Mouse (Mus musculus) kidney, embryonic 16.5 days (tissue): ENCODE data around the gene AI413582. TPM values are rescaled to one million over a fixed set of nuclear protein-coding genes. Genes with fewer than 3 reads are reported as not detected.

Experiments
- ATAC-seq: fragments of 200-750 bp; cut with Nextera tagmentation; 2 replicates; pipeline ENCODE4 v1.8.0; 2017; ENCODE audit warnings: moderate TSS enrichment; ENCODE audit not compliant: low FRiP score, low TSS enrichment
- H3K27ac ChIP-seq: fragments of 300-500 bp; sonication (generic); 2 replicates; pipeline ENCODE4 v1.5.1; 2014; ENCODE audit warnings: low read length
- H3K27me3 ChIP-seq: fragments of 300-500 bp; sonication (generic); 2 replicates; pipeline ENCODE4 v1.6.1; 2014; ENCODE audit warnings: low read length, control low read depth, mixed read lengths; ENCODE audit not compliant: insufficient read depth
- H3K36me3 ChIP-seq: fragments of 300-500 bp; sonication (generic); 2 replicates; pipeline ENCODE4 v1.6.1; 2014; ENCODE audit warnings: low read length, control low read depth, mixed read lengths; ENCODE audit not compliant: insufficient read depth
- H3K4me1 ChIP-seq: fragments of 300-500 bp; sonication (generic); 2 replicates; pipeline ENCODE4 v1.6.1; 2014; ENCODE audit warnings: low read length, control low read depth, mixed read lengths; ENCODE audit not compliant: insufficient read depth
- H3K4me2 ChIP-seq: fragments of 300-500 bp; sonication (generic); replicated peaks from 2 replicates; pipeline ENCODE4 v1.6.1; 2014; ENCODE audit warnings: low read depth, low read length
- H3K4me3 ChIP-seq: fragments of 300-500 bp; sonication (generic); 2 replicates; pipeline ENCODE4 v1.5.1; 2014; ENCODE audit warnings: mild to moderate bottlenecking, low read length
- H3K9ac ChIP-seq: fragments of 300-500 bp; sonication (generic); replicated peaks from 2 replicates; pipeline ENCODE4 v1.6.1; 2014; ENCODE audit warnings: low read length
- H3K9me3 ChIP-seq: fragments of 300-500 bp; sonication (generic); 2 replicates; pipeline ENCODE4 v1.6.1; 2016; ENCODE audit warnings: low read length, control low read depth
- WGBS: fragments of 180-500 bp; shearing (Covaris S2); extraction: QIAGEN DNeasy Blood & Tissue Kit; methylation state at CpG from one replicate; pipeline ENCODE4 v1.1.7; 2014; 5-methylcytosine and 5-hydroxymethylcytosine counted together
- polyA plus RNA-seq: library from polyadenylated mRNA; unstranded; fragments of >200 nt; fragmentation: Nextera tagmentation; extraction: Ambion mirVana; gene quantifications from 2 replicates; pipeline ENCODE4 v1.2.1, GENCODE M21; 2015

The AI413582 gene
- polyA plus RNA-seq, 1 experiment from 2014 or later, result 23.4 TPM

- peaks cover 4% of the 10 kb centered on the region; the same call in 1 of the 2 replicates for H3K4me1 ChIP-seq
- no peaks in the 10 kb centered on the region for H3K27me3 ChIP-seq
- H3K9ac ChIP-seq, result no peak overlapping the region
- 0 out of 2 replicates have a peak, but pooled peaks cover 2% of the 10 kb centered on the region for H3K9me3 ChIP-seq
- 0 out of 2 replicates have a peak overlapping the region, but pooled peaks have one; percentile 1 for H3K4me2 ChIP-seq
- H3K27ac ChIP-seq, result no peak overlapping the region
- no peak overlapping the region for H3K4me3 ChIP-seq
- H3K36me3 ChIP-seq, result no peaks in the 10 kb centered on the region
- WGBS, result 31% methylated on average over 8 of the region's 8 CpGs
- ATAC-seq, result no peak
Observed at GRCm38 (mm10) chr17:27528030-27528429, 37.5 kb downstream of the AI413582 start.

GRCm38 (mm10) chr17:27527188-27527587, 38.4 kb downstream of the AI413582 start:
- ATAC-seq, result no peak
- Histone ChIP-seq H3K36me3 (no peaks in the 10 kb centered on the region), H3K9me3 (0 out of 2 replicates have a peak, but pooled peaks cover 2% of the 10 kb centered on the region), H3K27ac (no peak overlapping the region), H3K9ac (no peak overlapping the region), H3K27me3 (no peaks in the 10 kb centered on the region), H3K4me1 (peaks cover 4% of the 10 kb centered on the region; the same call in 1 of the 2 replicates), H3K4me2 (no peak overlapping the region), H3K4me3 (no peak overlapping the region)
- 74% methylated on average over 6 of the region's 6 CpGs for WGBS

GRCm38 (mm10) chr17:27523121-27523520, 42.4 kb downstream of the AI413582 start:
- Histone ChIP-seq H3K4me3 (no peak overlapping the region), H3K27me3 (peaks cover 34% of the 10 kb centered on the region), H3K4me1 (peaks cover 6% of the 10 kb centered on the region; the same call in 1 of the 2 replicates), H3K36me3 (no peaks in the 10 kb centered on the region), H3K9me3 (0 out of 2 replicates have a peak, but pooled peaks cover 2% of the 10 kb centered on the region), H3K27ac (no peak overlapping the region), H3K4me2 (no peak overlapping the region), H3K9ac (no peak overlapping the region)
- WGBS, result 51% methylated on average over 7 of the region's 7 CpGs
- ATAC-seq, result no peak

- 81% methylated on average over 5 of the region's 5 CpGs for WGBS
- Histone ChIP-seq H3K4me1 (peaks cover 2% of the 10 kb centered on the region; the same call in 1 of the 2 replicates), H3K9ac (no peak within 1 kb of the TSS), H3K27me3 (peaks cover 45% of the 10 kb centered on the region), H3K27ac (no peak within 1 kb of the TSS), H3K4me3 (no peak within 1 kb of the TSS), H3K36me3 (no peaks in the 10 kb centered on the region), H3K4me2 (peak within 1 kb of the TSS; percentile 15; the same call in 1 of the 2 replicates), H3K9me3 (0 out of 2 replicates have a peak, but pooled peaks cover 2% of the 10 kb centered on the region)
- no peak for ATAC-seq
Observed at GRCm38 (mm10) chr17:27521303-27521702, 44.3 kb downstream of the AI413582 start, which contains the start of gene Grm4. Gene Grm4, minus strand, starts transcription at chr17:27521403.

- Histone ChIP-seq H3K27ac (no peak overlapping the region), H3K4me1 (peaks cover 2% of the 10 kb centered on the region; the same call in 1 of the 2 replicates), H3K4me2 (peak overlapping the region; percentile 15; the same call in 1 of the 2 replicates), H3K4me3 (no peak overlapping the region), H3K36me3 (no peaks in the 10 kb centered on the region), H3K9ac (no peak overlapping the region), H3K9me3 (0 out of 2 replicates have a peak, but pooled peaks cover 2% of the 10 kb centered on the region), H3K27me3 (peaks cover 50% of the 10 kb centered on the region)
- WGBS, result under 1% methylated on average over 27 of the region's 27 CpGs
- ATAC-seq, result peak; percentile 60; the same call in 1 of the 2 replicates
Observed at GRCm38 (mm10) chr17:27520557-27520956, 45.0 kb downstream of the AI413582 start.

- no peaks in the 10 kb centered on the region for H3K9me3 ChIP-seq
- H3K4me1 ChIP-seq, result peaks cover 2% of the 10 kb centered on the region
- no peak overlapping the region for H3K27ac ChIP-seq
- H3K4me3 ChIP-seq, result no peak overlapping the region
- no peak overlapping the region for H3K9ac ChIP-seq
- WGBS, result 54% methylated on average over 15 of the region's 15 CpGs
- H3K27me3 ChIP-seq, result peaks cover 66% of the 10 kb centered on the region
- no peak for ATAC-seq
- H3K4me2 ChIP-seq, result no peak overlapping the region
- H3K36me3 ChIP-seq, result no peaks in the 10 kb centered on the region
Observed at GRCm38 (mm10) chr17:27518700-27519595, 46.6 kb downstream of the AI413582 start.

GRCm38 (mm10) chr17:27518296-27518695, 47.3 kb downstream of the AI413582 start:
- Histone ChIP-seq H3K27me3 (peaks cover 73% of the 10 kb centered on the region), H3K9ac (no peak overlapping the region), H3K27ac (no peak overlapping the region), H3K4me2 (no peak overlapping the region), H3K4me3 (no peak overlapping the region), H3K4me1 (peaks cover 9% of the 10 kb centered on the region), H3K36me3 (no peaks in the 10 kb centered on the region), H3K9me3 (no peaks in the 10 kb centered on the region)
- WGBS, result 20% methylated on average over 9 of the region's 9 CpGs
- ATAC-seq, result no peak

- Histone ChIP-seq H3K27ac (no peak overlapping the region), H3K4me2 (peak overlapping the region; percentile 100), H3K4me1 (peaks cover 18% of the 10 kb centered on the region), H3K9me3 (no peaks in the 10 kb centered on the region), H3K9ac (no peak overlapping the region), H3K4me3 (peak overlapping the region; percentile 59), H3K36me3 (no peaks in the 10 kb centered on the region), H3K27me3 (peaks cover 86% of the 10 kb centered on the region)
- 33% methylated on average over 27 of the region's 27 CpGs for WGBS
- ATAC-seq, result no peak
Observed at GRCm38 (mm10) chr17:27513916-27514762, 51.4 kb downstream of the AI413582 start.
